Comparison of ENCODE assay signal across 7 mouse cellular contexts in the genomic region with DNA sequence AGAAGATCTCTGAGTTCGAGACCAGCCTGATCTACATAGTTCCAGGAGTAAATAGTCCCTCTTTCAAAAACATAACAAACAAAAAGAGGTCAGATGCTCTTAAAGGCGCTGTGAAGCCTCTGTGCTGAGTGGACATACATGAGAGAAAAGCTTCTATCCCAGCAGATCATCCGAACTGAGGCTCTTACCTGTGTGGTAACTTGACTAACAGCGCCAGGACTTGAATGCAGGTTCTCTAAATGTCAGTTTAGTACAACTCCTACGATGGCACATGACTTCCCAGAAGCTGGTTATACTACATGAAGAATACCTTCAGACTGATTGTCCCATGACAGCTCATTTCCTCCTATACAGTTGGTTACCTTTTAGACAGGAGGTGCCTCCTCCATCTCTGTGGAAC.
DNase-seq lines count a peak whose midpoint lies in the region; ATAC-seq lines count a peak whose summit lies in the region.
"Not testable (repeated sequence)": the region's sequence is repeated elsewhere in the genome, so short reads cannot be mapped to it uniquely, and the experiment has no call there.

No protein-coding gene starts in this region.

- not testable (repeated sequence) for H3K36me3 ChIP-seq in hindbrain, embryonic 14.5 days (replicated peaks; ENCODE audit: control insufficient read depth, insufficient read depth); limb, embryonic 12.5 days; midbrain, embryonic 13.5 days

- peak; percentile 52 for DNase-seq in cerebellum, adult 8-10 months
- peak; percentile 39 for DNase-seq in heart, adult 8-10 months (ENCODE audit: low spot score)
- not testable (repeated sequence) for DNase-seq in hindbrain, embryonic 14.5 days (ENCODE audit: low spot score)
- DNase-seq in kidney, adult 9 months = peak; percentile 50
- peak; percentile 11 to 60 for DNase-seq in spleen, postnatal 4 days (ENCODE audit: low spot score in 2 of 2)

- WGBS in hindbrain, embryonic 14.5 days = 94% methylated on average over 5 of the region's 5 CpGs
- 89% methylated on average over 5 of the region's 5 CpGs for WGBS in limb, embryonic 12.5 days
- 89% methylated on average over 5 of the region's 5 CpGs for WGBS in midbrain, embryonic 13.5 days

- H3K27me3 ChIP-seq in hindbrain, embryonic 14.5 days (ENCODE audit: control insufficient read depth, insufficient read depth, low read length); limb, embryonic 12.5 days; midbrain, embryonic 13.5 days: not testable (repeated sequence)

- ATAC-seq in hindbrain, embryonic 14.5 days (ENCODE audit: low FRiP score); limb, embryonic 12.5 days (ENCODE audit: insufficient number of reproducible peaks, insufficient read depth, low FRiP score, low TSS enrichment, low read depth); midbrain, embryonic 13.5 days: not testable (repeated sequence)

- not testable (repeated sequence) for H3K4me3 ChIP-seq in hindbrain, embryonic 14.5 days (replicated peaks; ENCODE audit: low read length); limb, embryonic 12.5 days (replicated peaks); midbrain, embryonic 13.5 days (replicated peaks)

- peak overlapping the region; percentile 31; the same call in 1 of the 2 replicates for H3K4me2 ChIP-seq in hindbrain, embryonic 14.5 days (replicated peaks)
- H3K4me2 ChIP-seq in limb, embryonic 12.5 days = 0 out of 2 replicates have a peak overlapping the region, but pooled peaks have one; percentile 26
- peak overlapping the region; percentile 39; the same call in 1 of the 2 replicates for H3K4me2 ChIP-seq in midbrain, embryonic 13.5 days (replicated peaks)

- not testable (repeated sequence) for H3K9ac ChIP-seq in hindbrain, embryonic 14.5 days; limb, embryonic 12.5 days (replicated peaks); midbrain, embryonic 13.5 days (replicated peaks)

- not testable (repeated sequence) for H3K9me3 ChIP-seq in hindbrain, embryonic 14.5 days (ENCODE audit: control insufficient read depth, low read length); limb, embryonic 12.5 days; midbrain, embryonic 13.5 days

- not testable (repeated sequence) for H3K4me1 ChIP-seq in hindbrain, embryonic 14.5 days (replicated peaks; ENCODE audit: control insufficient read depth, insufficient read depth, low read length); limb, embryonic 12.5 days (replicated peaks); midbrain, embryonic 13.5 days (replicated peaks)

- H3K27ac ChIP-seq in hindbrain, embryonic 14.5 days; limb, embryonic 12.5 days; midbrain, embryonic 13.5 days: not testable (repeated sequence)
